Mouse (Mus musculus) neural tube, embryonic 15.5 days (tissue): Measurements from ENCODE around the gene Adm2. TPM values are rescaled to one million over a fixed set of nuclear protein-coding genes. Genes with fewer than 3 reads are reported as not detected.

Experiments
- ATAC-seq: fragments of 200-750 bp; cut with Nextera tagmentation; 2 replicates; pipeline ENCODE4 v1.8.0; 2017; ENCODE audit warnings: mild to moderate bottlenecking, moderate TSS enrichment, moderate library complexity; ENCODE audit not compliant: low FRiP score
- H3K27ac ChIP-seq: fragments of 300-500 bp; sonication (generic); replicated peaks from 2 replicates; pipeline ENCODE4 v1.5.1; 2015; ENCODE audit warnings: mild to moderate bottlenecking, inconsistent platforms
- H3K27me3 ChIP-seq: fragments of 300-500 bp; sonication (generic); replicated peaks from 2 replicates; pipeline ENCODE4 v1.6.1; 2015; ENCODE audit warnings: inconsistent platforms
- H3K36me3 ChIP-seq: fragments of 300-500 bp; sonication (generic); 2 replicates; pipeline ENCODE4 v1.6.1; 2015; ENCODE audit warnings: inconsistent platforms
- H3K4me1 ChIP-seq: fragments of 300-500 bp; sonication (generic); 2 replicates; pipeline ENCODE4 v1.6.1; 2015; ENCODE audit warnings: inconsistent platforms
- H3K4me2 ChIP-seq: fragments of 300-500 bp; sonication (generic); 2 replicates; pipeline ENCODE4 v1.6.1; 2015; ENCODE audit warnings: inconsistent platforms, mild to moderate bottlenecking, moderate library complexity
- H3K4me3 ChIP-seq: fragments of 300-500 bp; sonication (generic); replicated peaks from 2 replicates; pipeline ENCODE4 v1.5.1; 2015; ENCODE audit warnings: mild to moderate bottlenecking, inconsistent platforms
- H3K9ac ChIP-seq: fragments of 300-500 bp; sonication (generic); replicated peaks from 2 replicates; pipeline ENCODE4 v1.6.1; 2015; ENCODE audit warnings: mild to moderate bottlenecking, inconsistent platforms
- H3K9me3 ChIP-seq: fragments of 300-500 bp; sonication (generic); replicated peaks from 2 replicates; pipeline ENCODE4 v1.6.1; 2016; ENCODE audit warnings: inconsistent platforms
- WGBS: fragments of 180-500 bp; shearing (Covaris S2); methylation state at CpG from one replicate; pipeline ENCODE4 v1.1.7; 2015; ENCODE audit warnings: mixed read lengths; 5-methylcytosine and 5-hydroxymethylcytosine counted together
- polyA plus RNA-seq: library from polyadenylated mRNA; unstranded; fragments of >200 nt; fragmentation: Nextera tagmentation; extraction: Ambion mirVana; gene quantifications from 2 replicates; pipeline ENCODE4 v1.2.1, GENCODE M21; 2015

Gene Adm2
- polyA plus RNA-seq, 1 experiment from 2014 or later = not detected

- peak overlapping the region; percentile 87 for H3K4me2 ChIP-seq
- H3K4me1 ChIP-seq = peaks cover 56% of the 10 kb centered on the region
- no peaks in the 10 kb centered on the region for H3K36me3 ChIP-seq
- ATAC-seq = no peak; the same call in 1 of the 2 replicates
- H3K4me3 ChIP-seq = peak overlapping the region; percentile 95
- H3K27me3 ChIP-seq = no peaks in the 10 kb centered on the region
- H3K9ac ChIP-seq = peak overlapping the region; percentile 95
- no peak overlapping the region for H3K27ac ChIP-seq
- H3K9me3 ChIP-seq = no peaks in the 10 kb centered on the region
- 33% methylated on average over 3 of the region's 3 CpGs for WGBS
Measured at GRCm38 (mm10) chr15:89314107-89314506, 8.4 kb upstream of the Adm2 start.

- H3K27ac ChIP-seq = peak overlapping the region; percentile 76
- peak overlapping the region; percentile 87 for H3K4me2 ChIP-seq
- ATAC-seq = peak; percentile 48
- under 1% methylated on average over 58 of the region's 58 CpGs for WGBS
- H3K4me1 ChIP-seq = peaks cover 53% of the 10 kb centered on the region
- no peaks in the 10 kb centered on the region for H3K27me3 ChIP-seq
- no peaks in the 10 kb centered on the region for H3K9me3 ChIP-seq
- H3K4me3 ChIP-seq = peak overlapping the region; percentile 95
- H3K36me3 ChIP-seq = no peaks in the 10 kb centered on the region
- H3K9ac ChIP-seq = peak overlapping the region; percentile 95
Measured at GRCm38 (mm10) chr15:89314511-89315189, 7.9 kb upstream of the Adm2 start.

- Histone ChIP-seq H3K9me3 (no peaks in the 10 kb centered on the region), H3K9ac (peak within 1 kb of the TSS; percentile 95), H3K27ac (peak within 1 kb of the TSS; percentile 76), H3K4me2 (peak within 1 kb of the TSS; percentile 87), H3K27me3 (no peaks in the 10 kb centered on the region), H3K36me3 (no peaks in the 10 kb centered on the region), H3K4me3 (peak within 1 kb of the TSS; percentile 95), H3K4me1 (peaks cover 47% of the 10 kb centered on the region)
- WGBS = under 1% methylated on average over 37 of the region's 37 CpGs
- ATAC-seq = peak; percentile 100
Measured at GRCm38 (mm10) chr15:89315190-89315731, 7.3 kb upstream of the Adm2 start, which contains the start of gene Sbf1. Sbf1 (minus strand) TSS chr15:89315311.

- H3K27ac ChIP-seq = no peak overlapping the region
- peaks cover 38% of the 10 kb centered on the region for H3K4me1 ChIP-seq
- H3K9ac ChIP-seq = no peak overlapping the region
- H3K9me3 ChIP-seq = no peaks in the 10 kb centered on the region
- WGBS = 67% methylated on average over 11 of the region's 11 CpGs
- no peak overlapping the region for H3K4me2 ChIP-seq
- no peak for ATAC-seq
- no peaks in the 10 kb centered on the region for H3K36me3 ChIP-seq
- H3K27me3 ChIP-seq = no peaks in the 10 kb centered on the region
- H3K4me3 ChIP-seq = 0 out of 2 replicates have a peak overlapping the region, but pooled peaks have one; percentile 95
Measured at GRCm38 (mm10) chr15:89316146-89316545, 6.4 kb upstream of the Adm2 start.

- Histone ChIP-seq H3K27me3 (peaks cover 13% of the 10 kb centered on the region), H3K4me2 (no peak overlapping the region), H3K36me3 (no peaks in the 10 kb centered on the region), H3K9ac (no peak overlapping the region), H3K27ac (no peak overlapping the region), H3K4me3 (no peak overlapping the region), H3K4me1 (peaks cover 6% of the 10 kb centered on the region; the same call in 1 of the 2 replicates), H3K9me3 (no peaks in the 10 kb centered on the region)
- WGBS = 88% methylated on average over 8 of the region's 8 CpGs
- ATAC-seq = no peak
Measured at GRCm38 (mm10) chr15:89321264-89321663, 1.3 kb upstream of the Adm2 start.

- no peaks in the 10 kb centered on the region for H3K9me3 ChIP-seq
- no peaks in the 10 kb centered on the region for H3K36me3 ChIP-seq
- H3K27me3 ChIP-seq = peaks cover 13% of the 10 kb centered on the region
- no peak overlapping the region for H3K27ac ChIP-seq
- H3K4me3 ChIP-seq = no peak overlapping the region
- WGBS = 90% methylated on average over 4 of the region's 4 CpGs
- ATAC-seq = no peak
- no peak overlapping the region for H3K4me2 ChIP-seq
- H3K9ac ChIP-seq = no peak overlapping the region
- H3K4me1 ChIP-seq = peaks cover 6% of the 10 kb centered on the region; the same call in 1 of the 2 replicates
Measured at GRCm38 (mm10) chr15:89323656-89324055, 1.1 kb downstream of the Adm2 start.

GRCm38 (mm10) chr15:89326441-89326840 lies 3.9 kb downstream of the Adm2 start:
- 72% methylated on average over 5 of the region's 5 CpGs for WGBS

GRCm38 (mm10) chr15:89334271-89334670 lies 11.8 kb downstream of the Adm2 start, which contains the start of gene Miox:
Miox (plus strand) TSS chr15:89334398.
- H3K4me1 ChIP-seq = no peaks in the 10 kb centered on the region
- 91% methylated on average over 7 of the region's 7 CpGs for WGBS
- no peak for ATAC-seq

More at GRCm38 (mm10) chr15:89326441-89326840, 3.9 kb downstream of the Adm2 start:
- ATAC-seq = no peak
- Histone ChIP-seq H3K9ac (no peak overlapping the region), H3K27me3 (peaks cover 13% of the 10 kb centered on the region), H3K36me3 (no peaks in the 10 kb centered on the region), H3K27ac (no peak overlapping the region), H3K4me2 (no peak overlapping the region), H3K4me1 (peaks cover 6% of the 10 kb centered on the region; the same call in 1 of the 2 replicates), H3K4me3 (no peak overlapping the region), H3K9me3 (no peaks in the 10 kb centered on the region)

GRCm38 (mm10) chr15:89334774-89335537 lies 12.4 kb downstream of the Adm2 start:
- Histone ChIP-seq H3K4me1 (no peaks in the 10 kb centered on the region), H3K9me3 (no peaks in the 10 kb centered on the region), H3K4me2 (no peak overlapping the region), H3K36me3 (no peaks in the 10 kb centered on the region), H3K9ac (no peak overlapping the region), H3K27me3 (no peaks in the 10 kb centered on the region), H3K4me3 (no peak overlapping the region), H3K27ac (no peak overlapping the region)
- WGBS = 88% methylated on average over 17 of the region's 17 CpGs
- no peak for ATAC-seq

More at GRCm38 (mm10) chr15:89334271-89334670, 11.8 kb downstream of the Adm2 start, which contains the start of gene Miox:
- Histone ChIP-seq H3K9ac (no peak within 1 kb of the TSS), H3K36me3 (no peaks in the 10 kb centered on the region), H3K9me3 (no peaks in the 10 kb centered on the region), H3K27ac (no peak within 1 kb of the TSS), H3K27me3 (no peaks in the 10 kb centered on the region), H3K4me2 (no peak within 1 kb of the TSS), H3K4me3 (no peak within 1 kb of the TSS)

- Histone ChIP-seq H3K9me3 (no peaks in the 10 kb centered on the region), H3K4me2 (no peak overlapping the region), H3K27me3 (no peaks in the 10 kb centered on the region), H3K4me1 (no peaks in the 10 kb centered on the region), H3K9ac (no peak overlapping the region), H3K4me3 (no peak overlapping the region), H3K36me3 (no peaks in the 10 kb centered on the region), H3K27ac (no peak overlapping the region)
- no peak for ATAC-seq
- WGBS = 90% methylated on average over 14 of the region's 14 CpGs
Measured at GRCm38 (mm10) chr15:89336422-89336821, 13.9 kb downstream of the Adm2 start.

- Histone ChIP-seq H3K36me3 (no peaks in the 10 kb centered on the region), H3K9me3 (no peaks in the 10 kb centered on the region), H3K4me3 (no peak overlapping the region), H3K4me2 (no peak overlapping the region), H3K27me3 (no peaks in the 10 kb centered on the region), H3K9ac (no peak overlapping the region), H3K27ac (no peak overlapping the region), H3K4me1 (no peaks in the 10 kb centered on the region)
- WGBS = 94% methylated on average over 2 of the region's 2 CpGs
- no peak for ATAC-seq
Measured at GRCm38 (mm10) chr15:89339696-89340095, 17.2 kb downstream of the Adm2 start.
